Mouse (Mus musculus) inflammation-experienced regulatory T-cells, adult 16 weeks (primary cell): ENCODE data around the gene Dync2li1. TPM values are rescaled to one million over a fixed set of nuclear protein-coding genes. Genes with fewer than 3 reads are reported as not detected.

ENCODE experiments used
- polyA plus RNA-seq: library from polyadenylated mRNA; unstranded; fragments of 100-300 nt; shearing (Covaris generic); gene quantifications from one replicate; pipeline ENCODE4 v1.2.1, GENCODE M21; 2017

Gene Dync2li1
- 4.7 TPM for polyA plus RNA-seq

GRCm38 (mm10) chr17:84626276-84626856 lies at the start of gene Dync2li1:
Gene Dync2li1, plus strand, starts transcription at chr17:84626496.

GRCm38 (mm10) chr17:84675951-84676366 lies 49.7 kb downstream of the Dync2li1 start, which contains the start of gene Abcg8:
Gene Abcg8, plus strand, starts transcription at chr17:84676302.

GRCm38 (mm10) chr17:84682734-84683717 lies 56.7 kb downstream of the Dync2li1 start, which contains the start of gene Abcg5:
Gene Abcg5, minus strand, starts transcription at chr17:84683011.

Other genes starting within 250 kb of the Dync2li1 start
- gene Thada, start 160.3 kb upstream of the Dync2li1 start, polyA plus RNA-seq = 112 TPM
- gene Plekhh2, start 114.6 kb upstream of the Dync2li1 start, polyA plus RNA-seq = not detected
- not detected for gene Abcg8, start 49.8 kb downstream of the Dync2li1 start, polyA plus RNA-seq
- not detected for gene Abcg5, start 56.5 kb downstream of the Dync2li1 start, polyA plus RNA-seq
- gene Lrpprc, start 164.3 kb downstream of the Dync2li1 start, polyA plus RNA-seq = 19.6 TPM